Mouse (Mus musculus) midbrain, embryonic 16.5 days (tissue): ENCODE results near the gene Kif19a. TPM values are rescaled to one million over a fixed set of nuclear protein-coding genes. Genes with fewer than 3 reads are reported as not detected.

Experiments
- ATAC-seq: fragments of 200-750 bp; cut with Nextera tagmentation; 2 replicates; pipeline ENCODE4 v1.8.0; 2017; ENCODE audit warnings: moderate TSS enrichment
- H3K27ac ChIP-seq: fragments of 300-500 bp; sonication (generic); 2 replicates; pipeline ENCODE4 v1.5.1; 2014; ENCODE audit warnings: mild to moderate bottlenecking, low read length, mixed read lengths
- H3K27me3 ChIP-seq: fragments of 300-500 bp; sonication (generic); 2 replicates; pipeline ENCODE4 v1.6.1; 2014; ENCODE audit warnings: low read depth, low read length, mixed read lengths; ENCODE audit not compliant: control insufficient read depth, insufficient read depth
- H3K36me3 ChIP-seq: fragments of 300-500 bp; sonication (generic); 2 replicates; pipeline ENCODE4 v1.6.1; 2014; ENCODE audit warnings: mild to moderate bottlenecking, low read length, moderate library complexity, mixed read lengths; ENCODE audit not compliant: control insufficient read depth, insufficient read depth
- H3K4me1 ChIP-seq: fragments of 300-500 bp; sonication (generic); 2 replicates; pipeline ENCODE4 v1.6.1; 2014; ENCODE audit warnings: mild to moderate bottlenecking, low read length, mixed read lengths; ENCODE audit not compliant: control insufficient read depth, insufficient read depth
- H3K4me2 ChIP-seq: fragments of 300-500 bp; sonication (generic); 2 replicates; pipeline ENCODE4 v1.6.1; 2014; ENCODE audit warnings: mild to moderate bottlenecking, low read length, mixed read lengths
- H3K4me3 ChIP-seq: fragments of 300-500 bp; sonication (generic); 2 replicates; pipeline ENCODE4 v1.5.1; 2014; ENCODE audit warnings: low read depth, mild to moderate bottlenecking, low read length, moderate library complexity, mixed read lengths
- H3K9ac ChIP-seq: fragments of 300-500 bp; sonication (generic); 2 replicates; pipeline ENCODE4 v1.6.1; 2014; ENCODE audit warnings: low read depth, low read length, mixed read lengths
- H3K9me3 ChIP-seq: fragments of 300-500 bp; sonication (generic); replicated peaks from 2 replicates; pipeline ENCODE4 v1.6.1; 2014; ENCODE audit warnings: mild to moderate bottlenecking, low read length, mixed read lengths; ENCODE audit not compliant: control insufficient read depth, poor library complexity, severe bottlenecking
- WGBS: fragments of 180-500 bp; shearing (Covaris S2); extraction: QIAGEN DNeasy Blood & Tissue Kit; methylation state at CpG from one replicate; pipeline ENCODE4 v1.1.7; 2014; 5-methylcytosine and 5-hydroxymethylcytosine counted together
- polyA plus RNA-seq: library from polyadenylated mRNA; unstranded; fragments of >200 nt; fragmentation: Nextera tagmentation; extraction: Ambion mirVana; gene quantifications from 2 replicates; pipeline ENCODE4 v1.2.1, GENCODE M21; 2015

Gene Kif19a
- polyA plus RNA-seq, 1 experiment from 2014 or later, result 0.67 TPM

DNA sequence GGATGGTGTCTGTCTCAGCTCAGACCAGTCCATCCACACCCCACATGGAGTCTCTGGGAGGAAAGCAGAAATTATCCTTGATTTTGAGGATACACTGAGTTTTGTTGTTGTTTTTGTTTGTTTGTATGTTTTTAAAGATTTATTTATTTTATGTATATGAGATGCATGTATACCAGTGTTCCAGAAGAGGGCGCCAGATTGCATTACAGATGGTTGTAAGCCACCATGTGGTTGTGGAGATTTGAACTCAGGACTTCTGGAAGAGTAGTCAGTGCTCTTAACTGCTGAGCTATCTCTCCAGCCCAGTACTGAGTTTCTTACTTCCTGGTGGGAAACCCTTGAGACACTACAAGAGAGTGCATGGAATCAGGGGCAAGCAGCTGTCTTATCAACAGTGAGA is 44.2 kb downstream of the Kif19a start:
- no peaks in the 10 kb centered on the region for H3K27me3 ChIP-seq
- no peaks in the 10 kb centered on the region for H3K36me3 ChIP-seq
- H3K27ac ChIP-seq, result no peak overlapping the region
- H3K4me2 ChIP-seq, result no peak overlapping the region
- no peak overlapping the region for H3K9ac ChIP-seq
- WGBS, result 90% methylated on average over 1 of the region's 1 CpGs
- H3K9me3 ChIP-seq, result no peaks in the 10 kb centered on the region
- H3K4me3 ChIP-seq, result no peak overlapping the region
- H3K4me1 ChIP-seq, result no peaks in the 10 kb centered on the region
- no peak for ATAC-seq

DNA sequence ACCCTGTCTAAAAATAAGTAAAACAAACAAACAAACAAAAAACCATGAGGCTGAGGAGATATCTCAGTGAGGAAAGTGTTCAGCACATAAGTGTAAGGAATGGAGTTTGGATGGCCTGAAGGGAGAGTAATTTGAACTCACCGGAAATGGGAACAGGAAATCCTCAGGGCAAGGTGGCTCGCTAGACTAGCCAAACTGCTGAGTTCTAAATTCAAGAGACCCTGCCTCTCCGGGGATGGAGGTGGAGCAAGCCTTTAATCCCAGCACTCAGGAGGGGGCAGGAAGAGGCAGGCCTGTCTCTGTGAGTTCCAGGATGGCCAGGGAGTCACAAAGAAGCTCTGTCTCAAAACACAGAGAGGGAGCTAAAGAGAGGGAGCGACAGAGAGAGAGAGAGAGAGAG is 45.2 kb downstream of the Kif19a start:
- no peak overlapping the region for H3K4me2 ChIP-seq
- H3K27me3 ChIP-seq, result no peaks in the 10 kb centered on the region
- H3K27ac ChIP-seq, result no peak overlapping the region
- no peak overlapping the region for H3K9ac ChIP-seq
- no peak overlapping the region for H3K4me3 ChIP-seq
- 26% methylated on average over 4 of the region's 4 CpGs for WGBS
- ATAC-seq, result no peak
- H3K36me3 ChIP-seq, result no peaks in the 10 kb centered on the region
- H3K4me1 ChIP-seq, result no peaks in the 10 kb centered on the region
- no peaks in the 10 kb centered on the region for H3K9me3 ChIP-seq

DNA sequence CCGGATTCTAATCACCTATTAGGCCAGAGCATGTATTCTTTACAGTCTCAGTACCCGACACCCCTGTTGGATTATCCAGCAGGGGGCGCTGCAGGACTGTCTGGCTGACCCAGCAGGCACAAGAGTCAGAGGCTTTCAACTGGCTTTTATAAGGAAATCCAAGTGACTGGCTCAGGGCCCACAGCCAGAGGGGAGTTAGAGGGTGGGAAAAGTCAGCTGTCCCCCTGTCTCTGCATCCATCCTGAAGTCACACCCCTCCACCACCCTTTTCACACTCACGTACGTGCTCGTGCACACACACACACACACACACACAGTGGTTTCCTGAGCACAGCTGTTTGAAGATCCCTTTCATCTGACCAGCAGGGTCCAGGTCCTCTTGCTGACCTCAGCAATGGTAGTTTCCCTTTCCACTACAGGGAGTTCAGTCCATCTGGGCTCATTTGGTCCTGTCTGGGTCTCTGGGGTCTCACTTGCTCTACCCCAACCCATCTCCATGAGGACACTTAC is 47.6 kb downstream of the Kif19a start:
- H3K9me3 ChIP-seq, result no peaks in the 10 kb centered on the region
- no peaks in the 10 kb centered on the region for H3K36me3 ChIP-seq
- no peak for ATAC-seq
- no peaks in the 10 kb centered on the region for H3K27me3 ChIP-seq
- H3K4me2 ChIP-seq, result no peak overlapping the region
- H3K4me3 ChIP-seq, result no peak overlapping the region
- H3K27ac ChIP-seq, result no peak overlapping the region
- H3K9ac ChIP-seq, result no peak overlapping the region
- WGBS, result 24% methylated on average over 6 of the region's 6 CpGs
- H3K4me1 ChIP-seq, result no peaks in the 10 kb centered on the region

DNA sequence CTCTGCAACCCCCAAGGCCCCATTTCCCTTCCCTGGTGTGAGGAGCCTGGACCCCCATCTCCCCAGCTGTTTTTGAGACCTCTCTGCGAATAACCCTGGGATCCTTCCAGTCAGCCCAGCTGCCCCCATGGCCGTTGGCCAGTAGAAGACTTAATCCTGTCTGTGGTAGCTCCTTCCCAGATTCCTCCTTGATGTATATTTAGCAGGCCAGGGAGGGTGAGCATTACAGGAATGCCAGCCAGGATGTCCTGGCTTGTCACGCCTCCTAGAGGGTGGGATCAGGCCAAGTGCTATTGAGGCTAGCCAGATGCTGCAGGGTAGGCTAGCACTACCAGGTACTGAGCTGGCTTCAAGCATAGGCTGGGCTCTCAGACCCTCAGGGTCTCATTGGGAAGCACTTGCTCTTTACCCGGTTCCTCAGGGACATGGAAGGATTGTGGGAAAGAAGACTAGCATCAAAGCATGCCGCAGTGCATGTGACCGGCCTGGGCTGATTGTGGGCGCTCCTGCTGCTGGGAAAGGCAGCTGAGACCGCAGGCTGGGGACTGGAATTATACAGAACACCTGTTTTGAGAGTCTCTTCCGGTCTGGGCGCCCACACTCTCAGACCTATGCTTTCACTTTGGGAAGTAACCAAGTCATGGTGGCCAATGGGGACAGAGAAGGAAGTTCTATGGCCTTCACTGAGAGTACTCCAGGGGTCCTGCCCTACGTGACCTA is 49.8 kb downstream of the Kif19a start:
- Histone ChIP-seq H3K9me3 (no peaks in the 10 kb centered on the region), H3K4me2 (no peak overlapping the region)
- 81% methylated on average over 11 of the region's 11 CpGs for WGBS

DNA sequence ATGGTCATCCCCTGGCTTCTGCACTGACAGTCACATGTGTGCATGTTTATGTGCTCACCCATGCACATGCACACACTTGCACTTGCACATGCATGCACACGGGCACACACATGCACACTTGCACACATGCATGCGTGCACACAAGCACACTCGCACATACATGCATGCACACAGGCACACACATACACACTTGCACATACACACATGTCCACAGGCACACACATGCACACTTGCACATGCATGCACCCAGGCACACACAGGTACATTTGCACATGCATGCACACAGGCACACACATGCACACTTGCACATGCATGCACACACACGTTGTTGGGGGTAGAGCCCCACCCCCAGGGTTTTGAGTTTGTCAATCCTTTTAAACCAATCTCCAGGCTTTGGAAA is 51.7 kb downstream of the Kif19a start:
- H3K4me1 ChIP-seq, result 0 out of 2 replicates have a peak, but pooled peaks cover 5% of the 10 kb centered on the region
- WGBS, result 90% methylated on average over 4 of the region's 4 CpGs
- no peak for ATAC-seq

More for the DNA sequence above, 49.8 kb downstream of the Kif19a start:
- H3K4me1 ChIP-seq, result 0 out of 2 replicates have a peak, but pooled peaks cover 5% of the 10 kb centered on the region
- no peak overlapping the region for H3K9ac ChIP-seq
- H3K27me3 ChIP-seq, result no peaks in the 10 kb centered on the region
- no peak overlapping the region for H3K27ac ChIP-seq
- no peak for ATAC-seq
- H3K4me3 ChIP-seq, result no peak overlapping the region
- no peaks in the 10 kb centered on the region for H3K36me3 ChIP-seq

DNA sequence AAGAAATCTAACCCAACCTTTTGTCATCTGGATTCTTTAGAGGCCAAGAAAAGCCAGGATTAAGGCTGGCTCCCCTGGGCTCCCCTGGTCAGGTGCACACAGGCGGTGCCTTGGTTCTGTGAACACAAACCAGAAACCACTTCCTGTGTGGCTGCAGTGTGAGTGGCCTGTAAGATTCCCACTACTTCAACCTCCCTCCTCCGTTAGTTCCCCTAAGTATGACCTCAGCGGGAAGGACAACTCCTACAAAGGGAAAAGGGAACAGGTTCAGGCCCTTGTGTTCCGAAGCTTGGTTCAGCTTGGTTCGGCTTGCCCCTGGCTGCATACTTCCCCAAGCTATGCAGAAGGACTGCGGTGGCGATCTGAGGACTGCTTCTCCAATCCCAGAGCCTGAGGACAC is 53.0 kb downstream of the Kif19a start:
- H3K9me3 ChIP-seq, result no peaks in the 10 kb centered on the region
- no peak for ATAC-seq
- H3K9ac ChIP-seq, result no peak overlapping the region
- H3K27ac ChIP-seq, result no peak overlapping the region
- peaks cover 8% of the 10 kb centered on the region; the same call in 1 of the 2 replicates for H3K4me1 ChIP-seq
- H3K4me3 ChIP-seq, result no peak overlapping the region
- no peaks in the 10 kb centered on the region for H3K36me3 ChIP-seq
- H3K4me2 ChIP-seq, result no peak overlapping the region
- WGBS, result 96% methylated on average over 7 of the region's 7 CpGs
- no peaks in the 10 kb centered on the region for H3K27me3 ChIP-seq

More for the DNA sequence above, 51.7 kb downstream of the Kif19a start:
- Histone ChIP-seq H3K9me3 (no peaks in the 10 kb centered on the region), H3K4me3 (no peak overlapping the region), H3K36me3 (no peaks in the 10 kb centered on the region), H3K4me2 (no peak overlapping the region), H3K27me3 (no peaks in the 10 kb centered on the region), H3K27ac (no peak overlapping the region), H3K9ac (no peak overlapping the region)

DNA sequence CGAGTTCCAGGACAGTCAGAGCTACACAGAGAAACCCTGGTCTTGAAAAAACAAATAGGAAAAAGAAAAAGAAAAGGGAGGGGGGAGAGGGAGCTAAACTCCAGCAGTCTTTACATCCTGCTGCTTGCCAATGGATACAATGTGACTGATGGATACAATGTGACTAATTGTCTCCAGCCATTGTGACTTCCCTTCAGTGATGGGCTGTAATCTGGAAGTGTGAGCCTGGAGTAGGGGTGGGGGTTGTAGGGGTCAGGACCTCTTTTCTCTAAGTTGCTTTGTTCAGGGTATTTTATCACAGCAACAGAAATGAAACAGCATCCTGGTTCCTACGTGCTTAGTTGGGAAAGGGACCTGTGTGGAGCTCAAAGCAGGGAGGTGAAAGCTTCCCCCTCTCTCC is 53.9 kb downstream of the Kif19a start:
- Histone ChIP-seq H3K4me2 (no peak overlapping the region), H3K9me3 (no peaks in the 10 kb centered on the region), H3K9ac (no peak overlapping the region), H3K4me3 (no peak overlapping the region), H3K36me3 (no peaks in the 10 kb centered on the region), H3K4me1 (peaks cover 13% of the 10 kb centered on the region; the same call in 1 of the 2 replicates), H3K27ac (no peak overlapping the region), H3K27me3 (no peaks in the 10 kb centered on the region)
- no peak for ATAC-seq
- 25% methylated on average over 2 of the region's 2 CpGs for WGBS

DNA sequence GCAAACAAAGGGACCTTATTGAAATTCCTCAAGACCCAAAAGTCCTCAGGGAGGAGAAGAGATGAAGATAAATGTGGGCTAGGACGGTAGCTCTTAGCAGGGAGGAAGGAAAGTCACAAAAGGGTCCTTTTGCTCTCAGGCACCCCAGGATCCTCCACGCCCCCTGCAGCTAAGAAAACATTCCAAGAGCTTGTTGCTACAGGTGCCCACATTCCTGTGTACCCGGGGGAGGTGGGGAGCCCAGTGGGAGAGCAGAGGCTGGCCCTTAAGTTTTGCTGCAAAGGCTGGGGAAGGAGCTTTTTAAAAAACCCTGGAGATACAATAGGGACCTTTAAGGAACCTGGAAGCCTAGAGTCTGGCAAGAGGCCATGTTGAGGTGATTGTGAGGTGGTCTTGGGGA is 55.3 kb downstream of the Kif19a start:
- Histone ChIP-seq H3K4me2 (no peak overlapping the region), H3K4me1 (peaks cover 13% of the 10 kb centered on the region; the same call in 1 of the 2 replicates), H3K27me3 (no peaks in the 10 kb centered on the region), H3K9ac (no peak overlapping the region), H3K4me3 (no peak overlapping the region), H3K27ac (no peak overlapping the region), H3K9me3 (no peaks in the 10 kb centered on the region), H3K36me3 (no peaks in the 10 kb centered on the region)
- 57% methylated on average over 3 of the region's 3 CpGs for WGBS
- no peak for ATAC-seq

DNA sequence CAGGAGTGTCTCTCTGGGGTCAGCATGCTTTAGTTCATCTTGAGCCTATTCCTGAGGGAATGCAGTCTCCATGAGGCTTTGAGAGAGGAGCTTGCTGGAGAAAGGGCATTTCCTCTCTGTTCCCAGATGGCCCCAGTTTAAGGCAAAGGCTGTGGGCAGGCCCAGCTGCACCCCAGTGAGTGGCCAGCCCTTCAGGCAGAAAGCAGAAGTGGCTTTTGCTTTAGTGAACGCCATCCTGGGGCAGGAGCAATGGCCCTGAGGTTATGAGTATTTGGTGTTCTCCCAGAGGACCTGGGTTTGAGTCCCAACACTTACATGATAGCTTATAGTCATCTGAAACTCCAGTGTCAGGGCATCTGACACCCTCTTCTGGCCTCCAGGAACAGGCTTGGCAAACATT is 56.1 kb downstream of the Kif19a start:
- H3K4me1 ChIP-seq, result peaks cover 13% of the 10 kb centered on the region; the same call in 1 of the 2 replicates
- no peak for ATAC-seq
- no peak overlapping the region for H3K4me3 ChIP-seq
- no peak overlapping the region for H3K9ac ChIP-seq
- H3K9me3 ChIP-seq, result no peaks in the 10 kb centered on the region
- H3K27me3 ChIP-seq, result no peaks in the 10 kb centered on the region
- H3K36me3 ChIP-seq, result no peaks in the 10 kb centered on the region
- H3K4me2 ChIP-seq, result no peak overlapping the region
- 73% methylated on average over 1 of the region's 1 CpGs for WGBS
- H3K27ac ChIP-seq, result no peak overlapping the region
